Mouse (Mus musculus): ENCODE measurements around the gene Sdr42e1. TPM values are rescaled to one million over a fixed set of nuclear protein-coding genes. Genes with fewer than 3 reads are reported as not detected.

Sdr42e1 gene
- total RNA-seq, 2 experiments from 2014 or later, result 2.2 to 2.4 TPM

DNA sequence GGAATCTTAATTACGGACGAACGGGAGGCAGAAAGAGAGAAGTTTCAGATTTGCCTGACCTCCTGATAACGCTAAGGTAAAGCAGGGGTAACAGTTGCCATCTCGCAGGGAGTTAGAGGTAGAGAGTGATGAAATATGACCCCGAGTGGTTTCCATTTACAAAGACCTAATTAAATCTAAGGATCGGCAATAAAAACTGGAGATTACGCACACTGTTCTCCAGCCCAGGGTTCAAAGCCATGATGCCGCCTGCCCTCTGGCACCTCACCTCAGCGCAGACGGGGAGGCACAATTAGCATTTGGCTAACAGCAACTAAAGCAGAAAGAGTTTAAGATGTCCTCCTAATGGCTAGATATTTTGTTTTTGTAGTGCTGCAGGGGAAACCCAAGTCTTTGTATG is 3.0 kb downstream of the Sdr42e1 start:
- intact Hi-C loops (cut with DNase I), result no loop called here
- DNase-seq (ENCODE audit: low spot score), result no peak

DNA sequence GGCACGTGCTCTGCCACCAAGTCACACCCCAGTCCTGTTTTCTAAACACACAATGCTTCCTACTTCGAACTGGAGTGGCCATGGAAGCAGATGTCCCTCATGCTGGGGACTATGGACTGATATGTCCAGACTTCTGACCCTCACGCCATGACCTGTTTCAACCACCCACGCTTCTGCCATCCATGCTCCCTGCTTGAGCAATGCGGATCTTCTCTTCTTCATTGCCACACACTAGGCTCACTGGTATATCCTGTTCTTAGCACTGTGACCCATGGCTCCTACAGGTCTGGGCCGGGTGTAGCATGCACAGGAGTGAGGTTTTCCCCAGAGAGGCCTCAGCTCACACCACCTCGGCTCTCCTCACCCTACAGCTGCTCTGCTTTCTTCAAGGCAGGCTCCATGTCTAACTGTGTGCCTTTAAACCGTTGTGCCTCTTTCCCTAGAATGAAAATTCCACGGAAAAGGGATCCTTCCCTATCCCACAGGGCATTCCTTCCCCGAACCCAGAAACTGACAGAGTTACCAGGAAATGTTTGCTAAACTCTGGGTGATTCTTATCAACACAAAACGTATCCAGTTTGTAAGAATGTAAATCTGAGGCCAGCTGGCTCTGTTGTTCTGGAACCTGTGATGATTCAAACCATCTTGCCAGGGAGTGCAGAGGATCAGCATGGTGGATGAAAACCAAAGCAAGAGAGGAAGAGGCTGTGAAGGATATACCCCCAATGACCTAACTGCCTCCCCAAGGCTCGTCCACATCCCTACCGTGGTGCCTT is 6.0 kb downstream of the Sdr42e1 start:
- intact Hi-C loops (cut with DNase I), result no loop called here
- no peak for DNase-seq (ENCODE audit: low spot score)

DNA sequence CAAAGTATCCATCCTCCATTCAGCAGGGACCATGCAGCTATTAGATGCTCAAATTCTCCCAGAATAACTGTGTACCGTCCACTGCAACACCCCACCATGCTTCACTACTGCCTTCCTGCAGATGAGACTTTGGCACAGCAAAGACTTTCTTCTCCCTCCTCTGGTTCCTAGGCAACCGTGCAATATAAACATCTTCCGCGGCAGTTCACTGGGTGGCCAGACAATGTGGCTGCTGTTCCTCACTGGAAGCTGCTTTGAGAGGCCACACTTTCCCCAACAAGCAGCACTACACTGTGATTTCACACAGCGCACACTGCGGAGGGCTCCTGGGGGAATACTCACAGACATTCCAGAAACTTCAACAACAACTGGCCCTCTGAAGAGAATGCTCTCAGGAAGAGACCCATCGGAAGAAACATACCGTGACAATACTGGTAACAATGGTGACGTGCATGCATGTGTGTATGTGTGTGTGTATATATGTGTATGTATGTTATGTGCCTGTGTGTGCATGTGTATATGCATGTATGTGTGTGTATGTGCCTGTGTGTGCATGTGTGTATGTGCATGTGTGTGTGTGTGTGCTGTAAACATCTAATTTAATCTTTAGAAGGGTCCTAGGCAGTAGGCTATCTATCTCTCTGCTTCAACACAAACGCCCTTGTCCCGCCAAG is 13.0 kb downstream of the Sdr42e1 start:
- intact Hi-C loops (cut with DNase I), result no loop called here
- no peak for DNase-seq (ENCODE audit: low spot score)

DNA sequence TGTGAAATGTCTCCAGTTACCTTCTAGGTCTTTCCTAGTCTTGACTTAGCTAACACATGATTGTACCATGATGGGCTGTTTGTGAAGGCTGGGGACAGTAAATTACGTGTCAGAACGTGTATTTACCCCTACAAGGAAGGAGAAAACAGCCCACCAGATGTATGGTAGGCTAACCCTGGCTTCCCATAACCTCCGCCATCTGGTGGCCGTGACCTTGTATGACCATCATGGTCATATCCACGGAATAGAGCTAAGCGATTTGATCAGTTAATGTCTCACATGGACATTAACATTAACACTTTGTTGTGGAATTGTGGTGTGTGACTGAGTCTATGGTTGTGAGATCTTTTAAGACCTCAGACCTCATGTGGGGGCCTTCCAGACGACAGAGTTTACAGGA is 14.5 kb downstream of the Sdr42e1 start:
- intact Hi-C loops (cut with DNase I), result no loop called here
- DNase-seq (ENCODE audit: low spot score), result no peak

DNA sequence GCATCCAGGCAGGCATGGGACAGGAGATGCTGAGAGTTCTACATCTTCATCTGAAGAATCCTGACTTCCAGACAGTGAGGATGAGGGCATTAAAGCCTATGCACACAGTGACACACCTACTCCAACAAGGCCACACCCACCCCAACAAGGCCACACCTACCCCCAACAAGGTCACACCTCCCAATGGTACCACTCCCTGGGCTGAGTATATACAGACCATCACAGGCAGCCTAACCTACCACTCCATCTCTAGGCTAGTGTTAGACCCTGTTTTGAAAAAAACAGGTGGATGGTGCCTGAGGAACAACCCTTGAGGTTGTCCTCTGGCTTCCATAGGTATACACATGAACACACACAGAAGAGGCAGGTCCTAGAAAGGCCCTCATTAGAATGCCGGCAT is 21.2 kb downstream of the Sdr42e1 start:
- intact Hi-C loops (cut with DNase I), result no loop called here
- DNase-seq (ENCODE audit: low spot score), result no peak

DNA sequence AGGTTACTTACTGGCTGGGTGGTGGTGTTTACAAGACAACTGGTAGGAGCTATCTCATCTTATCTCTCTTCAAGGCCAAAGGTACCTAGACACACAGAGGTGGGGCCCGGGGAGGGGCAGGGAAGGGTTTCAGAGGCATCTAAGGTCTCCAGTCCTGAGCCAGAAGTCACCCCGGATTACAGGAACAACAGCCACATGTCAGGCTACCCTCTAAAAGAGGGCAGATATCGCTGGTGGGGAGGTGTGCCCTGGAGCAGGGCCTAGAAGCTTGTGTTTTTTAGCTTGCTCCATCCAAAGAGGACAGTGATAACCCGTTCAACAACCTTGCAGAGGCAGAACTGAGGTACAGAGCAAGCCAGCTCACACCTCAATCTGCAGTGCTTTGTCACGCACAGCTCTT is 27.0 kb downstream of the Sdr42e1 start:
- no peak for DNase-seq (ENCODE audit: low spot score)
- intact Hi-C loops (cut with DNase I), result loop anchor here (5.0 kb wide), 1 partner anchor 216 kb away; no protein-coding TSS in a partner anchor

DNA sequence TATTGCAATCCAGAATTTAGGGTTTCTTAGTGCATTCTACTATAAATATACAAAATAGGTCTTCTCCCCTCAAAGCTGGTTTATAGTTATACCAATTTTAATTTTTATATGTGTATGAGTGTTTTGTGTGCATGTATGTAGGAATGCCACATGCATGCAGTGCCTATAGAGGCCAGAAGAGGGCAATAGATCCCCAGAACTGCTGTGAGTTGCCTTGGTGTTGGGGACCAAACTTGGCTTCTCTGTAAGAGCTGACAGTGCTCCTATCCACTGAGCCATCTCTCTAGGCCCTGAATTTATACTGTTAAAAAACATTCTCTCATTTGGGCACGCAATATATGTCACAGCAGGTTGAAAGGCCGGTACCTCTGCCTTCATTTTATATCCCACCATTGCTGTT is 27.5 kb downstream of the Sdr42e1 start:
- no peak for DNase-seq (ENCODE audit: low spot score)
- intact Hi-C loops (cut with DNase I), result loop anchor here (5.0 kb wide), 1 partner anchor 216 kb away; no protein-coding TSS in a partner anchor

DNA sequence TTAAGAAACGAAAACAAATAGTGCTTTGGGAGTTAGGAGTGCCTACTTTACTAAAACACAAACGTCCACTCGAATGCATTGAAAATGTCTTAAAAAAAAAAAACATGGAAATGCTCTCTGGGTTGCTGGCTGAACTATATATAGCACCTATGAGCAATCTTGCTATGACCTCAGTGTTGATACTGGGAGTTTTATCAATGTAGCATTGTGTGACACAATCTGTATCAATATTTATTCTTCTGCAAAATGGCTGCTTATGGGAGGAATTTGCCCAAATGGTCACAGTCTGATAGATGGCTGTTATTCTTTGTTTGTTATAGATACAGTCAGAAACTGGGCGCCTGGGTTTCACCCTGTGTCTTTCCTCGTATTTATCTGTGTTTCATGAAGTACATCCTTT is 28.0 kb downstream of the Sdr42e1 start:
- intact Hi-C loops (cut with DNase I), result loop anchor here (5.0 kb wide), 1 partner anchor 217 kb away; no protein-coding TSS in a partner anchor

DNA sequence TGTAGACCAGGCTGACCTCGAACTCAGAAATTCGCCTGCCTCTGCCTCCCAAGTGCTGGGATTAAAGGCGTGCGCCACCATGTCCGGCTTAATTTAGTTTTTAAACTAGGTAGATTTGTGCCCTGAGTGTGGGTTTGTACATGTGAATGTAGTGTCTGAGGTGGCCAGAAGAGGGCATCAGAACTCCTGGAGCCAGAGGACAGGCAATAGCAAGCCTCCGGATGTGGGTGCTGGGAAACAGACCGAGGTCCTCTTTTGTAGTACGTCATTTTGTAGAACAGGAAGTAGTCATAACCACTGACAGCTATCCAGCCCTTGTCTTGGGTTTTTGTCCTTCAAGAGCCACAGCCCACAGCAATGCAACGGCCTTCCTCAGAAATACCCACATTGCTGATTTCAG is 33.9 kb downstream of the Sdr42e1 start:
- no peak for DNase-seq (ENCODE audit: low spot score)
- intact Hi-C loops (cut with DNase I), result no loop called here

More for the DNA sequence above, 28.0 kb downstream of the Sdr42e1 start:
- no peak for DNase-seq (ENCODE audit: low spot score)

DNA sequence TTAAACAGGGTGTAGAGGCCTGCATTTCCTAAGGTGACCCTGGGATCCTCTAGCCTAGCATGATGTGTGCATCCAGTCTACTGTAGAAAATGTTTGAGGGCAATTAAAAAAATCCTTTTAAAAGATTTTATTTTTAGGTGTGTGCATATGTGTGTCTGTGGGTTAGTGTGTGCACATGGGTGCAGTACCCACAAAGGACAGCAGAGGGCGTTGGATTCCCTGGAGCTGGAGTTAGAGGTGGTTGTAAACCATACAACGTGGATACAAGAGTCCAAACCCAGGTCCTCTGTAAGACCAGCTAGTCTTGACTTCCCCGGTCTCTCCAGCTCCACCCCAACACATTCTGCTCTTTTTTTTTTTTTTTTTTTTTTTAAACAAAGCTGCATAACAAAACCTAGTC is 36.0 kb downstream of the Sdr42e1 start:
- DNase-seq (ENCODE audit: low spot score), result no peak
- intact Hi-C loops (cut with DNase I), result no loop called here

DNA sequence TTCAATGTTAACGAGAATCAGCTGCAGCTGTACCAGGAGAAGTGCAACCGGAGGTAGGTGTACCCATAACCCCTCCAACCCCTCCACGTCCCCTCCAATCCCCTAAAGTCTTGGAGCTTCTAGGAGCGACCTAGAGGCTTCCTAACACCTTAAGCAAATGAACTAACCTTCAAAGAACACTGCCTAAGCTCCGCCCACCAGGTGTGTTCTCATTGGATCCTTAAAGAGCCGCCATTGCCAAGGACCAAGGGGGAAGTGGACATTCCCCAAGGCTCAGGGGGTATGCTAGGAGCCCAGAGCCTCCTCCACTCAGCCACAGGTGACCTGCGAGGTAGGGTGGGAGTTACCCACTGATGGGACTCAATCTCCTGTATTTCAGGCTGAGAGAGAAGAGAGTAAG is 39.1 kb downstream of the Sdr42e1 start:
- no peak for DNase-seq (ENCODE audit: low spot score)
- intact Hi-C loops (cut with DNase I), result no loop called here

DNA sequence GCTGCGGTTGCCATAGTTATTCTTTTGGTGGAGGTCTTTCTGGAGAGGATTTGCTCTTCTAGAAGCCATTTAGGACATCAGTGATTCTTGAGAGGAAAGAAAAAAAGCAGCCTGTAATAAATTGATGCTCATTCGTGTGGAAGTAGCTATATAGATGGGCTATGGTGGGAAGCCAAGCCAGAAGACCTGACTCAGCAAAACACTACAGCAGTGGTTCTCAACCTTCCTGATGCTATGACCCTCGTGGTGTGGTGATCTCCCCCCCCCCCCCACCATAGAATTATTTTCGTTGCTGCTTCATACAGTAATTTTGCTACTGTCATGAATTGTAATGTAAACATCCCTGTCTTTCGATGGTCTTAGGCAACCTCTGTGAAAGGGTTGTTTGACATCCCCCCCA is 41.0 kb downstream of the Sdr42e1 start:
- intact Hi-C loops (cut with DNase I), result no loop called here
- DNase-seq (ENCODE audit: low spot score), result no peak

DNA sequence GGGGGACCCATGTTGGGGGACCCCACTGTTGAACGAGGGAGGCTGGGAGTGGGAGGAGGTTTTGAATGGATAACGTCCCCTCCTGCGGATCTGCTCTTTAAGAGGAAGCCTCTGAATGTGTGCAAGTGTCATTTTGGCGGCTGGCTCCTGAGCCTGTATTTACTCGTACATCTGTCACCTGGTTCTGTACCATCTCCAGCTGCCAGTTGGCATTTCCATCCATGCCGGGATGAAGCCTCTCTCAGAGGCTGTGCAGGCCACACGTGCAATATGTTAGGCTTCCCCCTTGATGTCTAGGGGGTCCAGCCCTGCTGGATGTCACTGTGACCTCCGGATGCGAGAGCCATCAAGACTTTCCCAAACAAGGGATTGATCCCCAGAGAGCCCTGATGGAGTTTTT is 46.4 kb downstream of the Sdr42e1 start:
- no peak for DNase-seq (ENCODE audit: low spot score)
- intact Hi-C loops (cut with DNase I), result loop anchor here (5.0 kb wide), 2 partner anchors 235 to 1435 kb away; no protein-coding TSS in a partner anchor

DNA sequence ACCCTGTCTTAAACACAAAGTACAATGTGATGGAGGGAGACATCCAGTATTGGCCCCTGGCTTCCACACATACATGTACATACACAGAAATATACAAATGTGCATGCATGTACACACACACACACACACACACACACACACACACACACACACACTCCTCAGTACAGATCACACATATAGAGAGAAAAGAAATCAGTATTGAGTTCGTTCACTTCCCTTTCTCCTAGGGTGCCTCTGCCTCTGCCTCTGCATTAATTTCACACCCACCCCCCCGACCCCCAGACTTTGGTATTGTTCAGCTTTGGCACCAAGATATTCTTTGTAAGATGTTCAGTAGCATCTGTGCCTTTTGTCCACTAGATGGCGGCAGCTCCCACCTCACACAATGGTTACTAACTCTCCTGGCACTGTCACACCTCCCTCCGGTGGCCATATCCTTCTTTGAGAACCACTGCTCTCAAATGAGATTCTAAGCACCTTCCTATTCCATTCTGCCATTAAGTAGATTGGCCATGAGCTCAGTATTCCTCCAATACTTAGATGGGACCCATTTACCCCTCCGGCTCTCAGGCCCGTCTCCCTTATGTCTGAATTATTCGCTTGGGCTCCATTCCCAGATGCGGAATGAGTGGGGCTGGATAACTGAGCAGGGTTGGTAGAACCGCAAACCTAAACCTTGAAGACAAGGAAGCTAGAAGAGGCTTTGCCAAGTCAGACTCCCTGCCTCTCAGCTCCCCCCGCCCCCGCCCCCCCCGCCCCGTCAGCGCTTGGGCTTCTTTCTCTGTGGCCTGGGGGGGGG is 47.2 kb downstream of the Sdr42e1 start:
- intact Hi-C loops (cut with DNase I), result loop anchor here (5.0 kb wide), 2 partner anchors 236 to 1436 kb away; no protein-coding TSS in a partner anchor
- DNase-seq (ENCODE audit: low spot score), result no peak

DNA sequence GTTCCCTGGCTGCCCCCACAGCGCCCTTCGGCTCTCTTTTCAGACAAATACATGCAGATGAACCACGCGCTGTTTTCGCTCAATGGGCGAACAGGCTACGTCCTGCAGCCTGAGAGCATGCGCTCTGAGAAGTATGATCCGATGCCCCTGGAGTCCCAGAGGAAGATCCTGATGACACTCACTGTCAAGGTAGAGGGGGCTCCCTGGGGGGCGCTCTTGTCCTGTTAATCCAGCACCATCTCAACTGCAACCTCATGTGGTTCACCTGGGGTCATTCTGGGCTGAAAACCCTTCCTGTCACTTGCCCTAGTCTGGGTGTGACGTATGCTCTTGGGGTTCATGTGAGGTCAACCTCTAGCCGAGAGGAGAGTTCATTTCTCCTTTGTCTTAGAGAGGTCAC is 60.6 kb downstream of the Sdr42e1 start:
- intact Hi-C loops (cut with DNase I), result no loop called here
- DNase-seq (ENCODE audit: low spot score), result no peak

Other genes starting within 250 kb of the Sdr42e1 start
- gene Plcg2, start 175.4 kb downstream of the Sdr42e1 start, total RNA-seq (2021), result 1 to 10 TPM; 6.2 to 6.7 TPM
- not detected for gene Hsd17b2, start 28.2 kb upstream of the Sdr42e1 start, total RNA-seq (2021)
- 1 to 10 TPM; 7.2 to 8.2 TPM for gene Mphosph6, start 128.3 kb upstream of the Sdr42e1 start, total RNA-seq (2021)

All from heart, postnatal 25 days (tissue).